Comparison of ENCODE assay signal across 11 mouse cellular contexts in genomic region chr10:7047288-7047918, GRCm38 (mm10). TPM values are rescaled to one million over a fixed set of nuclear protein-coding genes. Genes with fewer than 3 reads are reported as not detected.
DNase-seq lines count a peak whose midpoint lies in the region; ATAC-seq lines count a peak whose summit lies in the region.
"Had no signal": no experiment of that assay in that cellular context is flagged by ENCODE, and none has a peak within 500 bp of the region (broad histone marks: within the 10 kb centered on the region; RNA-seq: fewer than 3 reads in every experiment).

No protein-coding gene starts in this region.

- peak; percentile 24 for DNase-seq in heart, postnatal 4 days
- DNase-seq in heart, postnatal 25 days (ENCODE audit: low spot score): no peak
- DNase-seq in adipocyte (ENCODE audit: low spot score): peak; percentile 19
- peak; percentile 38 for DNase-seq in kidney, adult 18-20 months
- DNase-seq in urinary bladder, postnatal 25 days (ENCODE audit: low spot score): no peak
- no peak for DNase-seq in frontal cortex, postnatal 14 days (ENCODE audit: low spot score in 2 of 2)
- DNase-seq: adrenal gland, postnatal 36 days; layer of hippocampus, adult 9-11 months had no signal

- no peak overlapping the region for H3K27ac ChIP-seq in midbrain, embryonic 13.5 days

- no peaks in the 10 kb centered on the region for H3K36me3 ChIP-seq in midbrain, embryonic 13.5 days

- ATAC-seq in midbrain, embryonic 13.5 days: peak; percentile 71; the same call in 1 of the 2 replicates

- no peaks in the 10 kb centered on the region for H3K27me3 ChIP-seq in midbrain, embryonic 13.5 days
- H3K27me3 ChIP-seq: megakaryocyte, embryonic 14.5 days had no signal

- intact Hi-C loops in heart, postnatal 25 days (cut with DNase I): no loop called here

- H3K4me3 ChIP-seq in midbrain, embryonic 13.5 days (replicated peaks): no peak overlapping the region
- H3K4me3 ChIP-seq: megakaryocyte, embryonic 14.5 days had no signal

- 61% methylated on average over 10 of the region's 10 CpGs for WGBS in midbrain, embryonic 13.5 days

- no peak overlapping the region for H3K9ac ChIP-seq in midbrain, embryonic 13.5 days (replicated peaks)

- no peak overlapping the region for H3K4me2 ChIP-seq in midbrain, embryonic 13.5 days (replicated peaks)

- peaks cover 4% of the 10 kb centered on the region for H3K4me1 ChIP-seq in midbrain, embryonic 13.5 days (replicated peaks)
- H3K4me1 ChIP-seq: megakaryocyte, embryonic 14.5 days had no signal

- no peaks in the 10 kb centered on the region for H3K9me3 ChIP-seq in midbrain, embryonic 13.5 days
- H3K9me3 ChIP-seq: megakaryocyte, embryonic 14.5 days had no signal

RNA-seq across cellular contexts. Expression of gene Ipcef1, which starts 4.9 kb away (rescaled TPM):
- total RNA-seq in heart, postnatal 4 days (2021): under 1 TPM; 0.20 to 0.41 TPM
- total RNA-seq in heart, postnatal 25 days (2021): under 1 TPM; 0.31 to 0.34 TPM
- polyA plus RNA-seq in midbrain, embryonic 13.5 days (2015; fragmentation: Nextera tagmentation; extraction: Ambion mirVana): 0.70 and 0.94 TPM in 2 replicates
- total RNA-seq: gastrocnemius, adult 18-20 months had no signal

Comparison
In these comparisons a context has a peak if more than half of its experiments do, and no peak if none do; other contexts are left out.
1. DNase-seq: peak in heart, postnatal 4 days (single experiment), adipocyte (single experiment) and kidney, adult 18-20 months (single experiment); none in heart, postnatal 25 days (single experiment), urinary bladder, postnatal 25 days (single experiment) and frontal cortex, postnatal 14 days (0 of 2).